Mouse (Mus musculus): ENCODE measurements around the gene Ndel1.

DNA sequence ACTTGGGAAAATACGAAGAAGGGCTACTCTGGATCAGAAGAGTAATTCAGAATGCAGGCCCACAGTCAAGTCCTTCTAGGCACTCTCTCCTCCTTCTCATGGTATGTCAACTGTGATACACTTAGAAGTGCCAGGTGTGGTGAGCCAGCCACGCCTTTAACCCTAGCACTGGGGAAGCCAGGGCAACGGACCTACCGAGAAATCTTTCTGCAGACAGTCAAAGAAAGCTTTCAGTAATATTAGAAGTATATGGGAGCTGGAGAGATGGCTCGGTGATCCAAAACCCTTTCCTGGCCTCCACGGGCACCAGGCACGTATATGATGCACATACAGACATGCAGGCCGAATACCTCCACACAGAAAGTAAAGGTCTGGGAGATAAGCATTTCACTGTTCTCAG, 53.2 kb downstream of the Ndel1 start:
- TF ChIP-seq POLR2A (IDR thresholded peaks at IDR 0.05; ENCODE audit: borderline replicate concordance, extremely low read depth, low read depth, low read length) (no peak), CTCF (IDR thresholded peaks at IDR 0.05; ENCODE audit: insufficient read depth, low read length) (no peak)

Measured in lung, adult 2 months (tissue).